Mouse (Mus musculus) stomach, embryonic 14.5 days (tissue): Measurements from ENCODE around the gene Dnajb13. TPM values are rescaled to one million over a fixed set of nuclear protein-coding genes. Genes with fewer than 3 reads are reported as not detected.

Source experiments
- ATAC-seq: fragments of 200-750 bp; cut with Nextera tagmentation; 2 replicates; pipeline ENCODE4 v1.8.0; 2017; ENCODE audit warnings: low read depth, moderate TSS enrichment; ENCODE audit not compliant: insufficient number of reproducible peaks, insufficient read depth, low FRiP score
- H3K27ac ChIP-seq: fragments of 300-500 bp; sonication (generic); 2 replicates; pipeline ENCODE4 v1.5.1; 2014; ENCODE audit warnings: mild to moderate bottlenecking, low read length, moderate library complexity, mixed read lengths
- H3K27me3 ChIP-seq: fragments of 300-500 bp; sonication (generic); 2 replicates; pipeline ENCODE4 v1.6.1; 2014; ENCODE audit warnings: low read length, control low read depth, mixed read lengths; ENCODE audit not compliant: control insufficient read depth, insufficient read depth
- H3K36me3 ChIP-seq: fragments of 300-500 bp; sonication (generic); 2 replicates; pipeline ENCODE4 v1.6.1; 2014; ENCODE audit warnings: mild to moderate bottlenecking, control low read depth, low read length, moderate library complexity, mixed read lengths; ENCODE audit not compliant: control insufficient read depth, insufficient read depth
- H3K4me1 ChIP-seq: fragments of 300-500 bp; sonication (generic); 2 replicates; pipeline ENCODE4 v1.6.1; 2014; ENCODE audit warnings: low read length, control low read depth, mixed read lengths; ENCODE audit not compliant: control insufficient read depth, insufficient read depth
- H3K4me2 ChIP-seq: fragments of 300-500 bp; sonication (generic); replicated peaks from 2 replicates; pipeline ENCODE4 v1.6.1; 2014; ENCODE audit warnings: low read depth, low read length, control low read depth
- H3K4me3 ChIP-seq: fragments of 300-500 bp; sonication (generic); 2 replicates; pipeline ENCODE4 v1.5.1; 2014; ENCODE audit warnings: low read depth, low read length, control low read depth
- H3K9ac ChIP-seq: fragments of 300-500 bp; sonication (generic); replicated peaks from 2 replicates; pipeline ENCODE4 v1.6.1; 2014; ENCODE audit warnings: low read depth, mild to moderate bottlenecking, control low read depth, low read length, moderate library complexity, mixed read lengths
- H3K9me3 ChIP-seq: fragments of 300-500 bp; sonication (generic); 2 replicates; pipeline ENCODE4 v1.6.1; 2016; ENCODE audit warnings: low read depth, low read length, control low read depth; ENCODE audit not compliant: control insufficient read depth
- WGBS: fragments of 180-500 bp; shearing (Covaris S2); extraction: QIAGEN DNeasy Blood & Tissue Kit; methylation state at CpG from one replicate; pipeline ENCODE4 v1.1.7; 2014; 5-methylcytosine and 5-hydroxymethylcytosine counted together
- polyA plus RNA-seq: library from polyadenylated mRNA; unstranded; fragments of >200 nt; fragmentation: Nextera tagmentation; extraction: Ambion mirVana; gene quantifications from 2 replicates; pipeline ENCODE4 v1.2.1, GENCODE M21; 2014

Dnajb13 gene
- polyA plus RNA-seq, 1 experiment from 2014 or later, result 0.42 TPM

DNA sequence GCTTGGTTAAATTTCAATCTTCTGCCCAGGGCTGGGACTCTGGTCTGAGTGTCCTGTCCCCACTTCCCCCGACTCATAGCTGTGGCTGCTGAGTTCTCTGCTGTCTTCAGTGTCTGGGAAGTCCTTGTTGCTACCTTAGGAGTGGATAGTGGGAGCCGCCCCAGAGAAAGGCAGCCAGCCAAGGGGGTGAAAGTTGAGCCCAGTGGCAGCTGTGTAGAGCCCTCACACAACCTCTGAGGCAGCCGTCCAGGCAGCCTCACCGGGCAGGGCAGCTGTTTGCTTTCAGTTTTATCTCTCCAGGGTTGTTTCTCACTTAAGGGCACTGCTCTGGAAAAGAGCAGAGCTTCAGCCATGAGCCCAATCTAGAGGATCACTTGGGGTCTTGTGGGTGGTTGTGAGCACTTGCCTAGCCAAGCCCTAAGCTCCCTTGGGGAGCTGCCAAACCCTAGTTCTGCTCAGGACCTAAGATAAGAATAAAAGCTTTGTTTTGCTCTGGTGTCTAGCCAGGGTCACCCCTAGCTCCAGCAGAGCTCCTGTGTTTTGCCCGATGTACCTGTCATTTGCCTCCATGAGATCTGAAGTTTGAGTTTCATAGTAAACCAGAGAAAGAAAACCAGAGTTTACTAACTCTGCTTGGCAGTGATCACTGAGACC, 49.0 kb downstream of the Dnajb13 start:
- peaks cover 6% of the 10 kb centered on the region for H3K4me1 ChIP-seq
- H3K27me3 ChIP-seq, result no peaks in the 10 kb centered on the region
- H3K4me3 ChIP-seq, result no peak overlapping the region
- no peaks in the 10 kb centered on the region for H3K9me3 ChIP-seq
- no peak overlapping the region; the same call in 1 of the 2 replicates for H3K4me2 ChIP-seq
- H3K36me3 ChIP-seq, result peaks cover 14% of the 10 kb centered on the region; the same call in 1 of the 2 replicates
- H3K9ac ChIP-seq, result no peak overlapping the region
- peak; percentile 16; the same call in 1 of the 2 replicates for ATAC-seq
- WGBS, result 40% methylated on average over 5 of the region's 5 CpGs
- peak overlapping the region; percentile 46; the same call in 1 of the 2 replicates for H3K27ac ChIP-seq

DNA sequence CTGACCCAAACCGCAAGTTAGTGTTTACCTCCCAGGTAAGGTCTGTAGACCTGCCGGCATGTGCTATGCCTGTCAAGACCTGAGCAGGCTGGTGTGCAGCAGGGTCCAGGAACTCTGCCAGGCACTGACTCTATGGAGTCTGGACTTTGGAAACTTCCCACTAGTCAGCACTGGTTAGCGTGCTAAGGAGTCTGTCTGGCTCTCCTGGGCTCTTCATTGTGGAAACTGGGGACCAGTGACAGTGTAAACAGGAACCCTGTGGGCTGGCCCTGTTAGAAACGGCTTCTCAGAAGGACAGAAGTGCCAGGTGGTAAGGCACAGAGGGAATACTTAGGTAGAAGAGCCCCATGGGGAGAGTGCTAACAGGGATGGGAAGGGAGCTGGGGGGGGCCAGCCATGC, 49.5 kb downstream of the Dnajb13 start:
- H3K9ac ChIP-seq, result no peak overlapping the region
- WGBS, result 65% methylated on average over 4 of the region's 4 CpGs
- no peak overlapping the region; the same call in 1 of the 2 replicates for H3K4me2 ChIP-seq

DNA sequence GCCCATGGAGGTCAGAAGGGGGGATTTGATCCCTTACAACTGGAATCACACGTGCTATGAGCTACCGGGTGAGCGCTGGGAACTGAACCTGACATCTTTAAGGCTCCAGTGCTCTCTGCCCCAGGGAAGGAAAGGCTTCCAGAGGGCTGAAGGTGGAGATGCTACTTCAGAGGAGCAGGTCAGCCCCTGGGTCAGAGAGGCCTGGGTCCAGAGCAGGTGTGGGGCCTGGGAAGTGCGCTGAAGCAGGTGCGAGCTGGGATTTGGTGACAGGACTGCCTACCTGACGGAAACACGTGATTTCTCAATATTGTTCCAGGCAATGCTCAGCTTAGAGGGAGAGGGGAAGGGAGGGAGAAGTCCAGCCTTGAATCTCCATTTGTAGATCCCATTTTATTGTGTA, 50.5 kb downstream of the Dnajb13 start:
- 88% methylated on average over 7 of the region's 7 CpGs for WGBS

More for the DNA sequence above, 49.5 kb downstream of the Dnajb13 start:
- no peaks in the 10 kb centered on the region for H3K9me3 ChIP-seq
- peak overlapping the region; percentile 46; the same call in 1 of the 2 replicates for H3K27ac ChIP-seq
- H3K4me3 ChIP-seq, result no peak overlapping the region
- H3K27me3 ChIP-seq, result no peaks in the 10 kb centered on the region
- peaks cover 6% of the 10 kb centered on the region for H3K4me1 ChIP-seq
- no peak for ATAC-seq
- H3K36me3 ChIP-seq, result peaks cover 15% of the 10 kb centered on the region; the same call in 1 of the 2 replicates

DNA sequence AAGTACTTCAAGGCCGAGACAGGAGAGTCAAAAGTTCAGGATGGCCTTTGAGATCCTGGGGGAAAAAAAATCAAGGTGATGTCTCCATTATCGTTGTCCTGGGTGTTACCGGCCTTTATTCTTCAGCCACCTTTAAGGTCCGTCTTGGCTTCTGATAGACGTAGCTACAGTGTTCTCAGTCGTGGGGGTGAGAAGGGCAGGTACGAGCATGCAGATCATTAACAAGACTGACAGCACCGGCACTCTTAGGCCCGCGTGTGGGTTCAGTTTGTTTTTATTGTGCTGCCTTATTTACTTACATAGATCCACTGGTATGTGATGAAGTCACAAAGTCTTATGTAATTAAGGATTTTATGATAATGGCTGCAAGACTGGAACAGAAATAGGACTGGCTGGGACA, 51.0 kb downstream of the Dnajb13 start:
- H3K27ac ChIP-seq, result no peak overlapping the region
- no peak overlapping the region for H3K4me2 ChIP-seq
- 54% methylated on average over 10 of the region's 10 CpGs for WGBS
- ATAC-seq, result no peak
- H3K4me3 ChIP-seq, result no peak overlapping the region
- no peaks in the 10 kb centered on the region for H3K27me3 ChIP-seq
- H3K9ac ChIP-seq, result no peak overlapping the region
- H3K4me1 ChIP-seq, result peaks cover 6% of the 10 kb centered on the region
- no peaks in the 10 kb centered on the region for H3K9me3 ChIP-seq
- H3K36me3 ChIP-seq, result peaks cover 14% of the 10 kb centered on the region

More for the DNA sequence above, 50.5 kb downstream of the Dnajb13 start:
- no peak for ATAC-seq
- peaks cover 17% of the 10 kb centered on the region; the same call in 1 of the 2 replicates for H3K36me3 ChIP-seq
- H3K9me3 ChIP-seq, result no peaks in the 10 kb centered on the region
- peaks cover 6% of the 10 kb centered on the region for H3K4me1 ChIP-seq
- H3K4me3 ChIP-seq, result no peak overlapping the region
- no peak overlapping the region for H3K9ac ChIP-seq
- no peak overlapping the region for H3K27ac ChIP-seq
- no peaks in the 10 kb centered on the region for H3K27me3 ChIP-seq
- H3K4me2 ChIP-seq, result no peak overlapping the region

DNA sequence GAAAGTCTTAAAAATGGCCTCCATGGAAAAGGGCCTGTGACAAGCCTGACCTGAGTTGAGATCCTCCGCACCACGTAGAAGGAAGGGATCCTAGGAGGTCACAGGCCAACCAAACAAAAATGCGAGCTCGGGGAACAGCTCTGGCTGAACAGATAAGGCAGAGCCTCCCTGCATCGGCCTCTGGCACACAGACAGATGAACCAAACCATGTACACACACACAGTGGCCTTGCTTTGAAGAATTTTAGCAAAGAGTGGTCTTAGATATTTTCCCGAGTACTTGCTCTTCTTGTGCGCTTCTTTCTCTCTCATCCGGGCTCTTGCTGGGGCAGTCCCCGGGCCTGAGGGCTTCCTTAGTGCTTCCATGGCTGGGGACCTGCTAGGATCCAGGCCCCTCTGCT, 51.6 kb downstream of the Dnajb13 start:
- H3K4me3 ChIP-seq, result no peak overlapping the region
- no peak overlapping the region for H3K9ac ChIP-seq
- no peaks in the 10 kb centered on the region for H3K9me3 ChIP-seq
- H3K36me3 ChIP-seq, result peaks cover 16% of the 10 kb centered on the region
- no peak overlapping the region for H3K27ac ChIP-seq
- H3K4me2 ChIP-seq, result no peak overlapping the region
- peaks cover 6% of the 10 kb centered on the region for H3K4me1 ChIP-seq
- no peaks in the 10 kb centered on the region for H3K27me3 ChIP-seq
- ATAC-seq, result no peak
- 49% methylated on average over 9 of the region's 9 CpGs for WGBS

DNA sequence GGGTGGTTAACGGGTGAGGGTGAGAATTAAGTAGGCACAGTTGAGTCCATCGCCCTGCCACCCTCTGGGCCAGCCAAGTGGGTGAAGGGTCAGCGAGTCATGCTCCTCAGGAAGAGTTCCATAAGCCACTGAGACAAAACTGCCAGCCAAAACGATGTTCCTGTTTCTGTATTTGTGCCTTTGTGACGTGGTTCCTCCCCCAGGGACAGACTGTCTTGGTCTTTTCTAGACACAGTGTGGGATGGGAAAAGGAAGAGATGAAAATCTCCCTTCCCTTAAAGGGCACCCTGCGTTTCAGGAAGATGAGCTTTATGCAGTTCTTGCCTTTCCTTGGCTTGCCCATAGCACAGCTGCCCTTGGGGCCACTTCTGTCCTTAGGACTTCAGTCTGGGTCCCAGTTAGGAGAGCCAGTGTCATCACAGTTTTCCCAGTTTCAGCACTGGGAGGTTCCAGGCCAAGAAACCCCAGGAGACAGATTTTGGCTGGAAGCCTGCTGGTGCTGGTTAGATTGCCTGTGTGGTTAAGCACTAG, 53.1 kb downstream of the Dnajb13 start:
- Histone ChIP-seq H3K36me3 (peaks cover 17% of the 10 kb centered on the region), H3K27ac (no peak overlapping the region), H3K4me2 (no peak overlapping the region), H3K9me3 (no peaks in the 10 kb centered on the region), H3K27me3 (no peaks in the 10 kb centered on the region), H3K4me3 (no peak overlapping the region), H3K9ac (no peak overlapping the region), H3K4me1 (peaks cover 6% of the 10 kb centered on the region; the same call in 1 of the 2 replicates)
- WGBS, result 84% methylated on average over 6 of the region's 6 CpGs
- no peak for ATAC-seq

DNA sequence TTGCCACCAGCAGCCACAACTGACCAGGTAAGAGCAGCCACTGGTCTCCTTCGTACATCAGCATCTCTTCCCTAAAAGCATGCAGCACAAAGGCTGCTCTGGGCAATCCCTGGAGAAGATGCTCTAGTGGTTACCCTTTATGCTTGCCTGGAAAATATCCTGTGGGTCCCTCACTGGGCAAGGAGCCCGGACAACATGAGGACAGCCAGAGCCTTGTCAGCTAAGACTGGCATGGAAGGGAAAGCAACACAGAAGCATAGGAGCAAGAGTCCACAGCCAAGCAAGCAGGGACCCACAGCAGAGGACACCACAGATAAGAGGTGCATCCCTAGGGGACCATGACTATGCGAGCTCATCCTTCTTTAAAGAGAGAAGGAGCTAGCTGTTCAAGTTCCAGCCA, 54.9 kb downstream of the Dnajb13 start:
- Histone ChIP-seq H3K27ac (no peak overlapping the region), H3K4me2 (no peak overlapping the region), H3K9ac (no peak overlapping the region), H3K36me3 (peaks cover 31% of the 10 kb centered on the region), H3K9me3 (no peaks in the 10 kb centered on the region), H3K27me3 (no peaks in the 10 kb centered on the region), H3K4me3 (no peak overlapping the region), H3K4me1 (no peaks in the 10 kb centered on the region)
- WGBS, result 92% methylated on average over 3 of the region's 3 CpGs
- no peak for ATAC-seq

DNA sequence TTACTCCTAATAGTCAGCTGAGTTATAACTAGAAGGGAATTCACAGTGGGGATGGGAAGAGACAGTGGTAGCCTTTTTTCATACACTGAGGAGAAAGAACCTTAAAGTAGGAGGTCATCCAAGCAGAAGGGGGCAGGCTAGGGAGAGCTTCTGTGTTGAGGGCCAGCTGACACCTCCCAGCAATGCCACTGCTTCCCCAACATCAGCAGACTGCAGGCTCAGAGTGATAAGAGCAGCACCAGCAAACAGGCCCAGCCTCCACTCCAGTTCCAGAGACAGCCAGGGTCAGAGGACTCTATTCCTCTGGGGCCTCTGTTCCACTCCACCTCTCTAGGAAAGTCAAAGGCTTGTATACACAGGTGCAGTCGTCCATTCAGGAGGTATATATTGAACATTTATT, 56.6 kb downstream of the Dnajb13 start:
- no peak overlapping the region for H3K4me3 ChIP-seq
- no peak overlapping the region for H3K27ac ChIP-seq
- peaks cover 42% of the 10 kb centered on the region for H3K36me3 ChIP-seq
- no peak overlapping the region for H3K4me2 ChIP-seq
- peak; percentile 81 for ATAC-seq
- H3K9ac ChIP-seq, result no peak overlapping the region
- no peaks in the 10 kb centered on the region for H3K27me3 ChIP-seq
- H3K9me3 ChIP-seq, result no peaks in the 10 kb centered on the region
- no peaks in the 10 kb centered on the region for H3K4me1 ChIP-seq
- WGBS, result 53% methylated on average over 1 of the region's 1 CpGs
